Mouse (Mus musculus) megakaryocyte, adult 5-6 weeks (primary cell): Measurements from ENCODE around the gene Prss35. TPM values are rescaled to one million over a fixed set of nuclear protein-coding genes. Genes with fewer than 3 reads are reported as not detected.

Experiments
- ATAC-seq: 2 replicates; pipeline ENCODE4 v1.8.0; 2016; ENCODE audit warnings: mild to moderate bottlenecking, inconsistent platforms; ENCODE audit not compliant: poor library complexity, severe bottlenecking
- total RNA-seq, 2 experiments: library from RNA; stranded (forward) in 1 of 2; stranded (reverse) in 1 of 2; fragments of 153-499, 151-499 nt in 1 of 2; fragments of 221-1000, 200-1000 nt in 1 of 2; gene quantifications; 2 replicates each; pipeline versions ENCODE4 v1.2.3 to v1.2.4; 2015 to 2017

The Prss35 gene
- total RNA-seq (2015) (not detected in 2 replicates), total RNA-seq (2017) (not detected in 2 replicates)

DNA sequence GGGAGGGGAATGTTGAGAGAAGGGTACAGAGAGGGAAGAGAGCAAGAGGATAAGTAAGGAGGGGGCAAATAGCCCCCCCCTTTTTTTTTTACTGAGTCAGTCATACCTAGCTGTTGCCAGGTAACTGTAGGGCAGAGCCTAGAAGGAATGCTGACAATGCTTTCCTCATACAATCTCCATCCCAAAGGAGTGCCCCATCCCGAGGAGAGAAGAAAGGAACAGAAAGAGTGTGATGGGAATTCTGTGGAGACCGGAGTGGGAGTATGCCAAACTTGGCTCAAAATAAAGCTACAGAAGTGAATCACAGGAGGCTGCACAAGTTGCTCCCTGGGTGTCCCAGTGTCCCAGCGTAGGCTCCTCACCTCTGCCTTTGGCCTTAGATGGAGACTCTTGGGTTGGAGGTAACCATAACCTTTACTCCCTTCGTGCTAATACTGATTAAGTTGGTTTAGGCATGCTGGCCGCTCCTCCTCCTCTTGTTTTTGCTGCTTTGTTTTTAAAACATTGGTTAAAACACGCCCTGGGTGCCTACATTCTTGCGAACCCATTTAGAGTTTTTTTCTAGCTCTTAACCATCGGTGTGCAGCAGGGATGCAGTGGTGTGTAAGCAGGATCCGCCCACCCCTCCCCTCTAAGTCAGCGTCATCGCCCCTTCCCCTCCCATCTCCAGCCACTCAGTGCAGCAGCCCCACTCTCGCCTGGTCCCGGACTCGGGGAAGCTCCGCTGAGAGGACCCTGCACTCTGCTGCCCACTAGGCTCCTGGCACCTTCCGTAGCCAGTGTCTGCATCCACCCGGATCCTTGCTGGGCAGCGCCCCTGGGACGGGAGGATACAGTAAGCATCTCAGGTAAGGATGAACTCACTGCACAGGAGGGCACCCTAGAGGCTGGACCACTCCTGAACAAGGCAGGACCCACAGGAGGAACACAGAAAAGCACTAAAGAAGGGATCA is at the start of gene Prss35:
TSS of gene Prss35 (plus strand) at position 691 of the 953 bp plus-strand sequence.
- no peak; the same call in 1 of the 2 replicates for ATAC-seq

DNA sequence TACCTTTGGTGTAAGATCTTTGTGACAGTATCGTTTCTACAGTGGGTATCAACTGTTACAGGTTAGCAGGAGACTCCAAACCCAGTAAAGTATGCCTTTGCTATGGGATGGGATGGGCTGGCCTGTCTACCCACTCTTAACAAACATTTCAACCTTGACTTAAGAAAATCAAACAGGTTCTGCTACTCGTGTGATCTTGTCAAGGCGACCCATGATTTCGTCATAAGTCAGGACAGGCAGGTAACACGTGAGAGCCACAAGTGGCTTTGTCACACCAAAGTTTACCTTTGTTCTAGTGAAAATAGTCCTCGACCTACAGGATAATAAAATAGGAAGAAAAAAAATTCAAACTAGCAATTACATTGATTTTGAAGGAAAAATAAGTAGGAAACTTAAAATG is 49.5 kb upstream of the Prss35 start:
- ATAC-seq: no peak

GRCm38 (mm10) chr9:86694644-86695043 is 48.8 kb upstream of the Prss35 start:
- no peak for ATAC-seq

- ATAC-seq: peak; percentile 38
These were observed 48.1 kb upstream of the Prss35 start for GRCm38 (mm10) chr9:86695199-86695817.

DNA sequence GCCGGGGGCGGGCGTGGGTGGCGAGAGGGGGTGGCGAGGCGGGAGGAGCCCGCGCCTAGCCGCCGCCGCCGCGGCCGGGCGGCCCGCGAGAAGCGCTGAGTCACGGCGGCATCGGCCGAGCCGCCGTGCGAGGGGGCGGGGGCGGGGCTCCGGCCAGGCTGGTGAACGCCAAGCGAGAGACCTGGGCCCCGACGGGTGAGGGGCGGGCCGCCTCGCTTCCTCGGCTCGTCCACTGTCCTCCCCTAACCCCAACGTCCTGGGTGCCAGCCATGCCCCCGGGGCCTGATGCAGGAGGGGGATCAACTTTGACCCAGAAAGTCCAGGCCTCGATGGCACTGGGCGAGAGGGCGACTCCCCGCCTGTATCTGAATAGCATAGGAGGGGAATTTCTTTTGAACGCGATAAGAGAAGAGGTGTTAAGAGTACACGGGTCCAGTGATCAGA is 47.6 kb upstream of the Prss35 start, which contains the start of gene Me1:
TSS of gene Me1 (minus strand) at position 136 of the 444 bp plus-strand sequence.
- peak; percentile 71 for ATAC-seq

GRCm38 (mm10) chr9:86701264-86701663 is 42.2 kb upstream of the Prss35 start:
- ATAC-seq: no peak

DNA sequence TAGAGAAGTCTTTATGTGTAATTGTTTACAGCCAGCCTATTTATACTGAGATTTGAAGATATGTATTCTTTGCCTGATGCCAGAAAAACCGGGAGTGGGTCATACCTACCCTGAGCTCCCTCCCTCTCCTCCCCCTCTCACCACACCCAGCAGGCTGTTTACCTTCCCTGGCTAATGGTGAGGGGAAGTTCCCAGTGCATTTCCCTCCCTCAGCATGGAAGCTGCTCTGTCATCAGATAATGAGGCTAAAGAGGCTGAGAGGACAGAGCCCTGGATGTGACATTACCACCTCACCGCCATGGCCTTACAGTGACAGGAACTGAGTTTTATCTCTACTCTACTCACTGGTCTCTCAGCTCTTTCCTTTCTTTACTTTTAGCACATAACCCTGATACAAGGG is 41.6 kb upstream of the Prss35 start:
- no peak for ATAC-seq

- ATAC-seq: no peak
These were observed 36.0 kb upstream of the Prss35 start for GRCm38 (mm10) chr9:86707431-86707830.

DNA sequence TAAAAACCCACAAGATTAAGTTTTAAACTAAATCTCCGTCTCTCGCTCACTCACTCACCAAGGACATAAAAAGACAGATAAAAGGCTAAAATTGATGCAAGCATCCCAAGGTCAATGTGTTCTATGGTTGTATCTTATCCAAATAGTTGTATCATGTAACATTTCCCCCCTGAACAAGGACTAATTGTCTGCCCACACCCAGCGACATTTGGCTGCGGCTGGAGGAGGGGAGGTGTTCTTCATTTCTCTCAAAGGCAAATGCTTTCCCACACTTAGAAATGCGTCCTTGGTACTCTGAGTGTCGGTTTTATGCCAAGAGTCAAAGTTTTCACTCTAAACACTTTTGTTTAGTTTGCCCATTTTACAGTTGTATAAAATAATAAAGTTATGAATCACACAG is 34.5 kb upstream of the Prss35 start:
- no peak for ATAC-seq

GRCm38 (mm10) chr9:86710091-86710634 is 33.3 kb upstream of the Prss35 start:
- ATAC-seq: no peak

GRCm38 (mm10) chr9:86712648-86713047 is 30.8 kb upstream of the Prss35 start:
- ATAC-seq: no peak

- ATAC-seq: no peak
These were observed 29.4 kb upstream of the Prss35 start for GRCm38 (mm10) chr9:86714089-86714488.

DNA sequence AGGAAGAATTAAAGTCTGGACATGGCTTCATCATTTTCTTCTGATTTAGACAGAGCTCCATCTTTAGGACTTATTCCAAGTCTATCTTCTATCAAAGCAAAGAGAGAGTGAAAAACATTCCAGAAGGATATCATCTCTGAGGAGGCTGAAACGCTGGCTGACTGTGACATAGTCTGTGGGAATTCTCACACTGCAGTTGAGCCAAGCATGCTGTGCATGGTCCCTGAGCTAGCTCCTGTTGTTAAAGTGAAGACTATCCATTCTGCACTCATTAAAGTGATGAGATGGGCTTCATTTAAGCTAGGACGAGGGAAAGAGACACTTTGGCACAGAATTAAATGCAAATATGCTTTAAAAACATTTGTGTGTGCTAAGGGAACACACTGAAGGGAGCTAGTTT is 26.9 kb upstream of the Prss35 start:
- no peak for ATAC-seq

DNA sequence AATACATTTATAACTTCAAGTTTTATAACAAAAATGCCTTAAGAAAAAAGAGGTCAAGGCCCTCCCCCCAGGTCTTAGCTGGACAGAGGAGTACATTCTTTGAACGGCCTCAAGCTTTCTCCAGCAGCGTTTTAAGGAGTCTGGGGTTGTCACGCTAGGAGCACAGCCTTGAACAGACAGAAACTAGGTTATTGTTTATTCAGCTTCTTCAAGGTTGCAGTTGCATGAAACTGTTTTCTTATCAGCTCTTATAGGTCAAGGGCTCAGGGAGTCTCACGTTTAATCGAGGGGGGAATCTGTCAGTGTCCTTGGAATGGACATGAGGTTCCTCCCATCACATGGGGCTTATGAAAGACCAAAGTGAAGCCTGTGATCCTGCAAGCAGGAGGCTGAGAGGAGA is 26.3 kb upstream of the Prss35 start:
- ATAC-seq: no peak

DNA sequence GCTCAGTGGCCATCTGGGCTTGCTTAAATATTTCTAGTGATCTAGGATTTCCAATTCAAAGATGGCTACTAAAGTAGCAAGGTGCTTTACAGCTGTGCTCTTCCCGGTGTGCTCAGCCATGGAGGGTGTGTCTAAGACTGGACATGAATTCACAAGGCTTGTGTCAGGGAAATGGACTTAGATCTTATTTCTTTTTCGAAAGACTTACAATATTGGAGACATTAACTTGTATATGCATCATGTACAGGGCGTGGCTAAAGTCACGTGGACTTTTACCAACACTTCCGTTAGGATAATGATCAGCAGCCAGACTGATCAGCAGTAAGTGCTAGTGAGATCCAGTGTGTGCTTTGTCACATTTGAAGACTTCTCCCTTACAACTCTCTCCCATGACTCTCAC is 23.2 kb upstream of the Prss35 start:
- no peak for ATAC-seq

DNA sequence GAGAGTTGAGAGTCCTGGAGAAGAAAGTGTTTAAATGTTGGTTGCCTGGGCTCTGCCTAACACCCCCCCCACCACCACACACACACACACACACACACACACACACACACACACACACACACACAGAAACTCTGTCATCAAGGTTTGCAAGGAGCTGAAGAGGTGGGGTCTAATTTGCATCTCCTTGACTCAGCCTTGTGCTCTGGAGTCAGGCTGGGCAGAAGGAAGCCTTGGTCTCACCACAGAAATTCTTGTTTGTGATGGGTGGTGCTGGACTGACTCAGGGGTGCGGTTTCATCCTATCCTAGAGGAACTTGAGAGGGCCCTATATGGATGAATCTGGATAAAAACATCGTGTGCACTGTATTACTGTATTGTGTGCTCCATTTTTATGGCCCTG is 22.7 kb upstream of the Prss35 start:
- no peak for ATAC-seq

DNA sequence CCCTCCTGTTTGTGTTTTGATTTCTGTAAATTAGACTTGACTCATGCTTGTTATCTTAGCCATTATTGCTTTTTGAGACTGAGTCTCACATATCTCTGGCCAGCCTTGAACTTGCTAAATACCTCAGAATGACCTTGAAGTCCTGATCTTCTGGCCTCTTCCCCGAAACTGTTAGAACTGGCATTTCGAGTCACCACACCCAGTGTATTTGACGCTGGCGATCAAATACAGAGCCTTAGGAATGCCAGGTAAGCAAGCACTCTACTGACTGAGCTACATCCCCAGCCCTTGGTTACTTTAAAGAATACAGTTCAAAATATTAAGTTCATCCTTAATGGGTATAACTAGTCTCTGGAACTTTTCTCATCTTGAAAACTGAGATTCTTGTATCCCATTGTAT is 18.4 kb upstream of the Prss35 start:
- no peak for ATAC-seq

GRCm38 (mm10) chr9:86725604-86726380 is 17.7 kb upstream of the Prss35 start:
- ATAC-seq: no peak

DNA sequence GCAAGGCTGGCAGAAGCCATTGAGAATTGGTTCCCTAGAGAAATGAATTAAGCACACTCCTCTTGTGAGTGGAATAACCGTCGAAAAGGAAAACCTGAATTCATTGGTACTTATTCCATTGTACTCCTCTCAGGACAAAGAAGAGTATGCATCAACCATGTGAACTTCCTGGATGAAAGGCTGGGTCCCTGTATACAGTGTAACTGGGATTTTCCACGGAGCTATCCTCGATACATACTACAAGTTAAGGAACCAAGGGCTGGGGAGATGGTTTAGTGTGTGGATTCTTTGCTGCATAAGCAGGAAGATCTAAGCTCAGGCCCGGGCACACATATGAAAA is 17.1 kb upstream of the Prss35 start:
- ATAC-seq: no peak

DNA sequence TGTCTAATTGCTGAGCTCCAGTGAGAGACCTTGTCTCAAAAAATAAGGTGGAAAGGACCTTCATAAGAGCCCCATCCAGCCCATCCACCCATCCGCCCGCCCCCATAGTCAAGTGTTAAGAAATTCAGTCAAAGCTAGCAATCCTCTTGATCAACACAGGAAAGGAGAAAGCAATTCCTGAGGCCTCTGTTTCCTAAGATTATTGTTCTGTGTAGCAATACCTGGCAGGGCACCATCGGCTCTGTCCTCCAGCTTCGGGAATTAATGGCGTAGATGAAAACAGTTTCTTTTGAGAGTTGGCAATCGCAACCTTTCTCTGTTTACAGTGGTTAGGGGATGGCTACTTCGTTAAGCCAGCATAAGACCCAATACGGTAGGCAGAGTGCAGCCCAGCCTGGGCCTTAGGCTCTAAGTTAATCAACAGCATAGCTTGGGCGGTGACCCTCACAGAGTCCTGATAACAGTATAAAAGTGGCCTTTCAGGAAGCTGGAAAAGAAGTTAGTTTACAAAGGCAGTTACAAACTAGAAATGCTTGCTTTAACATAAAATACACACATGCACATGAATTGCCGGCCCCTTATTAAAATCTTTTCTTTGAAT is 15.1 kb upstream of the Prss35 start:
- no peak for ATAC-seq

DNA sequence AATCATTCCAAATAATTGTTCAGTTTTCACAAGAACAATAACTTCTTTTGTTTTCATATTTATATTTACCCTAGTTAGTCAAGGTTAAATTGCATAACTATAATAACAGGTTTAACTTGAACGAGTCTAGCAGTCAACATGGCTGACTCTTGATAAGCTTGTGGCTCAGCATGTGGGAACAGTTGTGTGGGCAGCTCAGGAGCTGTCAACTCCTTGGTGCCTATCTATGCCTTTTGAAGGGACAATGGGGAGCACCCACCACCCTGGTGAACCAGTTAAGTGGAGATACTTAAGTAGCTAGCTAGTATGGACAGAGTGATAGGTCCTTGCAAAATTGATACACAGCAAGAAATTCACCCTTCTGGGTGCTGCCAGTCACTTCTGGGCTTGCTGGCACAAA is 14.4 kb upstream of the Prss35 start:
- ATAC-seq: no peak
